Mouse (Mus musculus) bone marrow, adult 2 months (tissue): ENCODE results near the gene Kcnip3.
A peak's percentile ranks its signal among the peaks of the same experiment; 100 is the strongest.

Source experiments
- CTCF ChIP-seq: fragments of 200-500 bp; IDR thresholded peaks from 2 replicates; pipeline ENCODE4 v1.5.1; 2011; ENCODE audit warnings: low read length, control low read depth; ENCODE audit not compliant: control insufficient read depth, insufficient read depth
- POLR2A ChIP-seq: fragments of 200-500 bp; IDR thresholded peaks from 2 replicates; pipeline ENCODE4 v1.6.1; 2011; ENCODE audit warnings: low read depth, mild to moderate bottlenecking, control low read depth, low read length, borderline replicate concordance; ENCODE audit not compliant: control insufficient read depth

DNA sequence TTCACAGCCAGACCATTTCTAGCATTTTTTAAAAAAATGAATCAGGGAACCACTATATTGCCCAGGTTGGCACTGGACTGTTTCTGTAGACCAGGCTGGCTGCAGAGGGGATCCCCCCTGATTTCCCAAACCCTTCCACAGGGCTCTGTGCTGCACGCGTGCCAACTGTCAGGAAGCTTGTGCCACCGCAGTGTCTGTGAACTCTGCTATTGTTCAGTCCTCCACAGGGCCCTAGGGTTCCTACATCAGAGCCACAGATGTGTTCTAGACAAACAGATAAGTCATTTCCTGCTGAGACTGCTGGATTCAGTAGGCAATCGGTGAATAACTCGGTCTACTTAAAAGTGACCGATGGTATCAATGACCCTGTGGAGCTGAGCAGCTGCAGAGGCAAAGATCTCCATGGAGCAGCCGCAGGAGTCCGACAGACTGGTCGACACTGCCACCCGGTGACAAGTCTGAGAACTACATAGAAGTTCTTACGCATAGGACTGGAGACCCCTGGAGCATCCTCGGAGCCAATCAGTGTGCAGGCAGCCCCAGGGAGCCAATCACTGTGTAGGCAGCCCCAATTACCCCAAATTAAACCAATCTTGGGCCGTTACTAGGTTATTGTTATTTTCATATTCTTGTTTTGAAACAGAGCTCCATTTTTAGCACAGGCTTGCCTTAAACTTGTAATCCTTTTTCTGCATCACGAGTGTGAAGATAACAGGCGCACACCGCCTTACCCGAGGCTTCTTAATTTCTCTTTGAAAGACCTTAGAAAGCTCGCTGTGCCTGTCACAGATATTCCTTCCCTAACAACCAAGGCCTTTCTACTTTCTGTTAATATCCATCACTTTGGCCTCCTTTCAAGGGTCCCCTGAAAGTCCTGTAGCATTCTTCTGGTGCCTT, 37.4 kb upstream of the Kcnip3 start:
- TF ChIP-seq POLR2A (no peak), CTCF (peak; percentile 75)
